Mouse (Mus musculus): ENCODE measurements around the gene Shisa3. TPM values are rescaled to one million over a fixed set of nuclear protein-coding genes. Genes with fewer than 3 reads are reported as not detected.

The Shisa3 gene
- 1 to 10 TPM; 1.2 to 2.0 TPM for total RNA-seq (2021)
- long read RNA-seq, experiment 1, partial matches to known transcripts: 2 of 32 reads
- long read RNA-seq, experiment 1, other reads (novel, unspliced or antisense): 29 of 32 reads
- long read RNA-seq, experiment 2, partial matches to known transcripts: 0 of 18 reads
- long read RNA-seq, experiment 2, other reads (novel, unspliced or antisense): 18 of 18 reads

GRCm38 (mm10) chr5:67607804-67608673 lies at the start of gene Shisa3:
Gene Shisa3, plus strand, starts transcription at chr5:67607882.
- peak; percentile 26 to 31 for DNase-seq
- intact Hi-C loops (cut with DNase I): loop anchor here (10.0 kb wide), 1 partner anchor 513 kb away; the partner anchor contains the start of gene Phox2b

GRCm38 (mm10) chr5:67558644-67559043 lies 49.0 kb upstream of the Shisa3 start:
- no peak for DNase-seq
- intact Hi-C loops (cut with DNase I): no loop called here

GRCm38 (mm10) chr5:67559063-67559462 lies 48.6 kb upstream of the Shisa3 start:
- intact Hi-C loops (cut with DNase I): no loop called here
- no peak for DNase-seq

- no peak for DNase-seq
- intact Hi-C loops (cut with DNase I): no loop called here
These were observed 35.0 kb upstream of the Shisa3 start for GRCm38 (mm10) chr5:67572552-67573155.

GRCm38 (mm10) chr5:67574039-67574438 lies 33.6 kb upstream of the Shisa3 start:
- intact Hi-C loops (cut with DNase I): no loop called here
- no peak for DNase-seq

GRCm38 (mm10) chr5:67575705-67576104 lies 32.0 kb upstream of the Shisa3 start:
- no peak for DNase-seq
- intact Hi-C loops (cut with DNase I): no loop called here

DNA sequence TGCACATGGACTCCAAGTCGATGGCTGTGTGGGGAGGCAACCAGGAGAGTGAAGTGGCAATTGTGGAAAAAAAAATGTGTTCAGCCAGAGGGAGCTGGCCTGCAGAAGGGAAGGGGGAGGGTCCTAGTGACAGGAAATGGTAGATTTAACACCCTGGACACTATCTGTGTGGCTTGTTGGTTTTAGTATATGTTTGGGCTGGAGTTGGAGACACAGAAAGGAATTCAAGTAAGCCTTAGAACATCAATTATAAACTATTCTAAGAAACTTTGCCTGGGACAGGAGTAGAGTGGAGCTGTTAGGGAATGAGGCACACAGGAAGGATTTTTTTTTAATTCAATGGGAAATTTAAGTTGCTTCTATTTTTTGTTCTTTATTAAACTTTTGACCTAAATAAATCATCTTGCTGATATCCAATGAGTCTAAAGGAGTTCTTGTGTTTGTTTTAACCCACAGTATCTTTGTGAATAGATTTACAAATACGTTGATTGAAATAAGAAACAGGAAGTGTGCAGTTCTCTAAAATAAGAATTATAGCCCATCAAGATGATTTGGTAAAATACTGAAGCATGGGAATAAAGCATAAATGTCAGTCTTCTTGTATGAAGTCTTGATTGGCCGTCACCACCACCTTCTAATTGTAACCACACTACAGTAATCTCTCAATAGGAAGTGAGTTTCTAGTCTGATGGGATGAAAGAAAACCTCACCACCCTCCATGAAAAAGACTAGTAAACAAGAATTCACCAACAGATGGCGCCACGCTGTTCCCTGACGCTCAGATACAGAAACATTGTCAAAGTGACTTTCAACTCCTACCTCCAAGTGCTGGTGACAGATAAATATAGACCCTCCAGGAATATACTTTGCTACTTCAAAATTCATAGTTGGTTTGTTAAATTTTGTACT lies 27.7 kb upstream of the Shisa3 start:
- intact Hi-C loops (cut with DNase I): no loop called here
- DNase-seq: no peak

GRCm38 (mm10) chr5:67595070-67595469 lies 12.6 kb upstream of the Shisa3 start:
- DNase-seq: no peak
- intact Hi-C loops (cut with DNase I): no loop called here

DNA sequence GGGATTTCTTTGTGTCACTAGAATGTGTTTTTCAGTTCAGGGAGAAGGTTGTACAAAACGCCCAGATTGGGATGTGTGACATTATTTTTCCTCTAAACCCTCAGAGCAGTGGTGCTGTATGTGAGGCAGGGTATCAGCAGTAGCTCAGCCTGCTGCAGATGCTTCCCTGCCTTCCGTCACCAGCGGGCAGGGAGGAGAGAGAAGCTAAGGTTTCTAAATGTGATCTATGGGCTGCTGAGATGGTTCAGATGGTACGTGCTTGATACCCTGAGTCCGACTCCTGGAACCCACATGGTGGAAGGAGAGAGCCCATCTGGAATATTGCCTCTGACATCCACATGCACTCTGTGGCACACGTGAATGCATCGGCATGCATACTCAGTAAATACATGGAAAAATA lies 12.1 kb upstream of the Shisa3 start:
- intact Hi-C loops (cut with DNase I): no loop called here
- no peak for DNase-seq

DNA sequence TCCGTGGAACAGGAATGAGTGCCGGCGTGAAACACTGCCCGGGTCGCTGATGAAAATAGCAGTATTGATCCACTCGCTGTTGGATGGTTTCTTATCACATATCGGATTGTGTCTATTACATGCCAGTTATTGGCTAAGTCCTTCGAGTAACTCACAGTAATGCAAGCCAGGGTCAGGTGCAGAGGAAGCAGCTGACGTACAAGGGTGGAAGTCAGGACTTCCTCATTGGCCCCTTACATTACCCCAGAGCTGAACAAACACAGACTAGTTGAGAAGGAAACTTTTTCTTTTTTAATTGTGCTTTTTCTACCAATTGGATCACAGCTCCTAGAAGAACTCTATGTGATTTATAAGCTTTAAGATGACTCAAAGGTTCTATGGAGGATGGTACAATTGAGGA lies 7.7 kb upstream of the Shisa3 start:
- intact Hi-C loops (cut with DNase I): loop anchor here (10.0 kb wide), 1 partner anchor 505 kb away; the partner anchor contains the start of gene Phox2b
- no peak for DNase-seq

DNA sequence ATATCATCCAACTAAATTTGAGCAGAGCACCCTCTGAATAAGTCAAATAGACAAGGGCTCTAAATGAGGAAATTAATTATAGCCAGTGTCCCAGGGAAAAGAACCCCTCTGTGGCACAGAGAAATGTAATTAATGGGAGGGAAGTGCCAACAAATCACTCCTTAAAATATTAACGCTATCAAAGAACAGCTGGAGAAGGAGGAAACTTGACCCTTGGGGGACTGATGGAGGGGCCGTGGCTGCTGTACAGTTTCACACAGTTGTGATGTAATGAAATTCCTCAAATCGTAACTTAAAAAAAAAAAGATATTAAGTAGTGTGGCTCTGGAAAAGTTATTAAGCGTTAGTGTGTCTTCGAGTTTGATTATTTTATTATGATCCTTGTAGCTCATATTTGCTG lies 1.7 kb upstream of the Shisa3 start:
- intact Hi-C loops (cut with DNase I): loop anchor here (10.0 kb wide), 1 partner anchor 511 kb away; the partner anchor contains the start of gene Phox2b

GRCm38 (mm10) chr5:67606916-67607803 lies 522 bp upstream of the Shisa3 start:
- peak in 1 of 2 experiments; percentile 36 for DNase-seq
- intact Hi-C loops (cut with DNase I): loop anchor here (10.0 kb wide), 1 partner anchor 512 kb away; the partner anchor contains the start of gene Phox2b

More for the DNA sequence above, 1.7 kb upstream of the Shisa3 start:
- no peak for DNase-seq

- DNase-seq: no peak
- intact Hi-C loops (cut with DNase I): loop anchor here (10.0 kb wide), 1 partner anchor 514 kb away; the partner anchor contains the start of gene Phox2b
These were observed 1.2 kb downstream of the Shisa3 start for GRCm38 (mm10) chr5:67608674-67609519.

DNA sequence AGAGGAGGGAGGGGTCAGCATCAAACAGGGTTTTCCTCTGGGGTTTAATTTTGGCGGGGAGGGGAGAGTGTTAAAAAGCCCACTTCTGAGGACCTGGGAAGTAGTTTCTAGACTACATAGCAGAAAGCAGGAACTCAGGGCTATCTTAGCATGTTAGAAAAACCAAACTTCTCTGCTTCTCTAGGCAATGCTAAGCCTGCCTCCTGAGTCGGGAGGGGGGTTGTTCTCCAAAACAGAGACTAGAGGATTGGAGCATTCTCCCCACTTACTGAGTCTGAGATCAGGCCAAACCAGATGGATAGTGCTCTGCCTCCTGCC lies 1.8 kb downstream of the Shisa3 start:
- intact Hi-C loops (cut with DNase I): loop anchor here (10.0 kb wide), 1 partner anchor 515 kb away; the partner anchor contains the start of gene Phox2b
- DNase-seq: no peak

DNA sequence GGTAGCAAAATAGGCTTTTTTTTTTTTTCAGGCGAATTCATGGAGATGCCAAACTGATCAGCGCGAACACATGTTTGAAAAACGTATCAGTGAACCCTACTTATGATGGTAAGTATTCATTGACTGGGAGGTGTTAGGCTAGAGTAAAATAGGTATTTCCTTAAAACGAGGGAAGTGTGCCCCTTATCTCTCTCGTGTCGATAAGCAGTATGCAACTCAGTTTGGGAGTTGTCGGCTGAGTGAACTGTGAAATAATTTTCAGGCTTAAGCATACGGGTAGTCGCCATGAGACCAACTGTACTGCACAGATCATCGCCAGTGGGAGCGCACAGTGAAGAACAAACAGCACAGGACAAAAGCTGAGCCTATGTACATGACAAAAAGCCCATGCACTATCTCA lies 13.5 kb downstream of the Shisa3 start:
- DNase-seq: no peak
- intact Hi-C loops (cut with DNase I): no loop called here

DNA sequence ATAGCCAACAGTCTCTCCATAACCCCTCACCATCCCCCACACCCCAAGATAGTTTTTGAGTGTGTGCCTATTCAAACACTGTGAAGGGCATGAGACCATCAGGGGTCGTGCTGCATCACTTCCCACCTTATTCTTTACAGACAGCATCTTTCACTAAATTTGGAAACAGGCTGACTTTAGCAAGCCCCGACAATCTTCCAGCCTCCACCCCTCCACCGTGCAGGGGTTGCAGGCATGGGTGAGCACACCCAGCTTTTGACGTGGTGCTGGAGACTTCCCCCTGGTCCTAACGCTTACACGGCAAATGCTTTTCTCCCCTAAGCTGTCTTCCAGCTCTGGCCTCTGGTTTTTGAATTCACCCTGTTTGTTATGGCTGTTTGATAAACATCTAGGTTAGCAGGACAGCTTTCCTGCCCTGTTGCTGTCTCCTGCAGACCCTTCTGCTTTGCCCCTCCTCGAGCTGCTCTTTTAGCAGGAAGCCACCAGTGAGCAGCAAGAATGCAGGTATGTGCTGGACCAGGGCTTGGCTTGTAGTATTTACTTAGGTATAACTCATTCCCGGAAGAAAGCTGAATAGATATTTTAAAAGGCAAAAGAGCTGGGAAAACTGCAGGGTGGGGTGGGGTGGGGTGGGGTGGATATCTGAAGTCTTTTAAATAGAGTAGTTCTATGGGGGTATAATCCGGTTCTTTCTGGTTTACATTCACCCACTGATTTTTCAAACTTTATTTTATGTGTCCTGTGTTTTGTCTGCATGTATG lies 20.7 kb downstream of the Shisa3 start:
- no peak for DNase-seq
- intact Hi-C loops (cut with DNase I): no loop called here

DNA sequence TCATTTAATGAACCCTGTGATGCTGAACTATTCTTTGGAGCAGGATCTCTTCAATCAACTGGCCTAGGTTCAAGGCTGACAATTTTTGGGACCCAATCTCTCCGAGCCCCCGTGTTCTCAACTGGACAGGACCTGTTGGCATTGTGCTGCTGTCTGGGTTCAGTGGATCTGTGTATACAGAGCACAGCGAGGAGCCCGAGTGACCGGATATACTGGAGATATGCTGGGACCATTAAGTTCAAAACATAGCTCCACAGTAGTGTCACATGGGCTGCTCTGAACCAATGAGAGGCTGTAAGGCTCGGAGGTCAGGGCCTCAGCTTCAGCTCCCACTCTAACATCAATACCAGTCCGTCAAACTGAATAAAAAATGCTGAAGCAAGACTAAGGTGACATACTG lies 21.8 kb downstream of the Shisa3 start:
- intact Hi-C loops (cut with DNase I): no loop called here
- DNase-seq: no peak

DNA sequence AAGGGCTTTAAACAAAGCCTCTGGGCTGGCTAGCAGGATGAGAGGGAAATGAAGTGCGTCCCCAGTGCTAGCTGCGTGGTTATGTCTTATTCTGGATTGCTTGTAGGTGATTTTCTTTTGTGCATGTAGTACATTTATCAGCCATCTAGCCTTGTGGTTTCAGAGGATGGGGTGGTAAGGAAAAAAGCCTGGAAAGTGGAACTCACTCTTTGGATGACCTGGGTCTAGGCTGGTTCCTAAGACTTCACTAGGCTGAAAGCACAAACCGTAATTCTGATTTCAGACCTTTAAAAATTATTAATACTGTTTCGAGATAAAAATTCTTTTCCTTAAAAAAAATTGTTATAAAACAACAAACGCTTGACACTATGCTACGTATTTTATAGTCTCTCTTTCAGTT lies 22.2 kb downstream of the Shisa3 start:
- DNase-seq: no peak
- intact Hi-C loops (cut with DNase I): no loop called here

All from gastrocnemius, postnatal 36 days (tissue).